Mouse (Mus musculus) ES-E14 (cell line): ENCODE measurements at regions not wholly inside any gene's neighbourhood (a gene's known extent, or its start where the extent isn't known, plus 50 kb on each side); places are given as distances from the start of the nearest gene placed in this dataset.

Experiments used
- CHD2 ChIP-seq: IDR thresholded peaks from 2 replicates; pipeline ENCODE4 v1.6.1; 2014; ENCODE audit warnings: mild to moderate bottlenecking, low read depth, low read length, inconsistent platforms
- HCFC1 ChIP-seq: IDR thresholded peaks from 2 replicates; pipeline ENCODE4 v1.6.1; 2012; ENCODE audit warnings: low read length, inconsistent platforms, borderline replicate concordance; ENCODE audit not compliant: insufficient read depth
- MAFK ChIP-seq: IDR thresholded peaks from 2 replicates; pipeline ENCODE4 v1.6.1; 2014; ENCODE audit warnings: mild to moderate bottlenecking, low read depth, low read length, inconsistent platforms; ENCODE audit not compliant: insufficient read depth
- ZC3H11A ChIP-seq: IDR thresholded peaks from 2 replicates; pipeline ENCODE4 v1.6.1; 2012; ENCODE audit warnings: low read depth, mild to moderate bottlenecking, inconsistent platforms, low read length, borderline replicate concordance

DNA sequence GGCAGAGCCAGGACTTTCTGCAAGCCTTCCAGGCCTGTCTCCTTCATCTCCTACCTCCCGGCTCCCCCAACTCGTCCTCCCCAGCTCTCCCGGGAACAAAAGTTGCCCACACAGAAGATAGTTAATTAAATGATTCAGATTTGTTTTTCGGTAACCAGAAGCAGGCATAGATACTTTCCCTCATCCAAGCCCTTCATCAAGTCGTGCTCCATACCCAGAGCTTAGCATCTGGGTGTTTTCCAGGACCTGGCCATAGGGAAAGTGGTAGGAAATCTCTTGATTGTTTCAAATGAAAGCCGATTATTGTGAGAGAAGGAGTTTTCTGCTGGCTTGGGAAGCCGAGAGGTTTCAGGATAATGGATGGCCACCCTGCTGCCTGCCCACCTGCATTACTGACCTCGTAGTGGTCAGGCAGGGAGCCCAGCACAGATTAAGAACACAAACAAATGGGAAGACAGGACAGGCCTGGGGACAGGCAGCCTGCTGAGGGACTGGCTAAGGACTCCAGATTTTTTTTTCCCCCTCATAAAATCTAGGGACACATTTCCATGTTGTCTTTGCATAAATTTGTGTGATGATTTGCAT, 142.2 kb upstream of the Cadm1 start:
- TF ChIP-seq HCFC1 (no peak), CHD2 (no peak), ZC3H11A (no peak), MAFK (no peak)
